Mouse (Mus musculus) forebrain, embryonic 16.5 days (tissue): ENCODE results near the gene Rassf5. TPM values are rescaled to one million over a fixed set of nuclear protein-coding genes. Genes with fewer than 3 reads are reported as not detected.

ENCODE experiments used
- ATAC-seq: fragments of 200-750 bp; cut with Nextera tagmentation; 2 replicates; pipeline ENCODE4 v1.8.0; 2017; ENCODE audit warnings: mild to moderate bottlenecking, moderate library complexity
- H3K27ac ChIP-seq: fragments of 300-500 bp; sonication (generic); 2 replicates; pipeline ENCODE4 v1.5.1; 2014; ENCODE audit warnings: low read length, control low read depth
- H3K27me3 ChIP-seq: fragments of 300-500 bp; sonication (generic); replicated peaks from 2 replicates; pipeline ENCODE4 v1.6.1; 2014; ENCODE audit warnings: low read length; ENCODE audit not compliant: control insufficient read depth, insufficient read depth
- H3K36me3 ChIP-seq: fragments of 300-500 bp; sonication (generic); 2 replicates; pipeline ENCODE4 v1.6.1; 2014; ENCODE audit not compliant: control insufficient read depth, insufficient read depth
- H3K4me1 ChIP-seq: fragments of 300-500 bp; sonication (generic); replicated peaks from 2 replicates; pipeline ENCODE4 v1.6.1; 2014; ENCODE audit warnings: low read length; ENCODE audit not compliant: control insufficient read depth, insufficient read depth
- H3K4me2 ChIP-seq: fragments of 300-500 bp; sonication (generic); 2 replicates; pipeline ENCODE4 v1.6.1; 2014; ENCODE audit warnings: mild to moderate bottlenecking, low read length, control low read depth
- H3K4me3 ChIP-seq: fragments of 300-500 bp; sonication (generic); replicated peaks from 2 replicates; pipeline ENCODE4 v1.5.1; 2014; ENCODE audit warnings: mild to moderate bottlenecking, low read length, control low read depth
- H3K9ac ChIP-seq: fragments of 300-500 bp; sonication (generic); replicated peaks from 2 replicates; pipeline ENCODE4 v1.6.1; 2014; ENCODE audit warnings: low read depth, low read length, control low read depth
- H3K9me3 ChIP-seq: fragments of 300-500 bp; sonication (generic); 2 replicates; pipeline ENCODE4 v1.6.1; 2016; ENCODE audit warnings: low read length; ENCODE audit not compliant: control insufficient read depth
- WGBS: fragments of 180-500 bp; shearing (Covaris S2); extraction: QIAGEN DNeasy Blood & Tissue Kit; methylation state at CpG from one replicate; pipeline ENCODE4 v1.1.7; 2014; 5-methylcytosine and 5-hydroxymethylcytosine counted together
- polyA plus RNA-seq: library from polyadenylated mRNA; unstranded; fragments of >200 nt; fragmentation: Nextera tagmentation; extraction: Ambion mirVana; gene quantifications from 2 replicates; pipeline ENCODE4 v1.2.1, GENCODE M21; 2015

Rassf5 gene
- polyA plus RNA-seq, 1 experiment from 2014 or later = 2.5 TPM

DNA sequence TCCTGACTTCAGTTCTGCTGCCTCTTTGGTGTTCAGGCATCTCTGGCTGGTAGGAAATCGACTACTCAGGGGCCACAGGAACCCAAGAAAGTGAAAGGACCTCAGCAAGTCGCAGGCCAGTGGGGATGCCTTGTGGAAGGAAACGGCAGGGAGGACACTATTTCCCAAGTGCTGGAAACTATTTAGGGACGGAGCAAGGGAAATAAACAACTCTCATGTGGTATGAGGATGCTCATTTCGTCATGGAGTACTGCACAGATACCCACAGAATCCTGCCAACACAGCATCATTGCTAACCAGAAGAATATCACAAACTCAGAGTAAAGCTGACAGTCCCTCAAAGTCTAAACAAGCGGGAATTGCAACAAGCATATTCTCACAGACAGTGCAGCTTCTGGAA lies 2.1 kb downstream of the Rassf5 start:
- peaks cover 17% of the 10 kb centered on the region for H3K4me1 ChIP-seq
- H3K27me3 ChIP-seq = peaks cover 10% of the 10 kb centered on the region
- no peak overlapping the region for H3K27ac ChIP-seq
- ATAC-seq = no peak
- H3K36me3 ChIP-seq = no peaks in the 10 kb centered on the region
- no peak overlapping the region for H3K4me3 ChIP-seq
- H3K4me2 ChIP-seq = no peak overlapping the region
- WGBS = 66% methylated on average over 6 of the region's 6 CpGs
- H3K9me3 ChIP-seq = no peaks in the 10 kb centered on the region
- H3K9ac ChIP-seq = no peak overlapping the region

DNA sequence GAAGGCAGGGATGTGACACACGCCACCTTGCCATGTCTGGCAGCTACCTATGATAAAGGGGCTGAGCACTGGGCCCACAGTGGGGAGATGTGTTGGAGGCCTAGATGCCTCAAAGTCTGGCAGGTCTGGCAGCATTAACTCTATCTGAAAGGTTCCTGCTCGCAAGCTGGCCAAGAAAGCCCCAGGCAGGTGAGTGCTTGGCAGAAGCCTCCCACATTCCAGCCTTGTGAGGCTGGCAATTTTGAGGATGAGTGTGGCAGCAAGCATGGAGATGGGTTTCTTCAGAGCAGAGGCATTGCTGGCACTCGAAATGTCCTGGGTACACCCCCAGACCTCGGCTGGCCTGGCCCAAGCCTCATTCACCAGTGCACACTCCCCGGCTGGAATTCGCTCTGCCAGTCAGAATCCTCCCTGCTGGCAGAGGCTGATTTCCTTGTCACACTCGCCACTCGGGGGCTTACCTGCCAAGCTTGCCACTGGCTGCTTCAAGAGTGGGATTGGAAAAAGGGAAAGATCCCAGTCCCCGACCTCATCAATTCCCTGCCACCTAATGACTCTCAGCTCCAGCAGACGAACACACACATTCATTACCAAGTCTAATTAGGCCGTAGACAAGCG lies 5.4 kb downstream of the Rassf5 start:
- H3K4me3 ChIP-seq = no peak overlapping the region
- peaks cover 10% of the 10 kb centered on the region for H3K27me3 ChIP-seq
- H3K36me3 ChIP-seq = no peaks in the 10 kb centered on the region
- ATAC-seq = no peak; the same call in 1 of the 2 replicates
- H3K27ac ChIP-seq = no peak overlapping the region
- no peak overlapping the region for H3K4me2 ChIP-seq
- no peaks in the 10 kb centered on the region for H3K9me3 ChIP-seq
- no peak overlapping the region for H3K9ac ChIP-seq
- H3K4me1 ChIP-seq = peaks cover 4% of the 10 kb centered on the region
- 41% methylated on average over 12 of the region's 12 CpGs for WGBS

DNA sequence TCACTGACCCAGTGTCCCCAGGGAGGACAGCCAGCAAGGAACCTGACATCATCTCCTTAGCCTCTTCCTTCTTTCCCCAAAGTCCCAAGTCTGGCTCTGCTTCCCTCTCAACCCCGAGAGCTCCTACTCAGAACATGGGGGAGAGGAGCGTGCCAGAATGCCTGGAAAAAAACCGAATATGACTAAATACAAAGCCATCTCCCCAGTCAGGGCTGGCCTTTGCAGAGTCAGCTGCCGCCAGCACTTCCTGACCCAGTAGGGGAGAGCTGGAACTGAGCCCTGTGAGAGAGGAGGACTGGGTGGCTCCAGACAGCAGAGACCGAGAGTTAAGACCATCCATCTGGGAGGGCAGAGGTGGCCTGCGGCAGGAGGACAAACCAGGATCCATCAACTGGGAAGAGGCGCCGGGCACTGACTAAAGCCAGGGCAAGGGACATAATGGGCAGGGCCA lies 6.1 kb downstream of the Rassf5 start:
- peaks cover 9% of the 10 kb centered on the region for H3K27me3 ChIP-seq
- no peaks in the 10 kb centered on the region for H3K4me1 ChIP-seq
- H3K9ac ChIP-seq = no peak overlapping the region
- ATAC-seq = no peak
- no peaks in the 10 kb centered on the region for H3K9me3 ChIP-seq
- no peak overlapping the region for H3K27ac ChIP-seq
- no peaks in the 10 kb centered on the region for H3K36me3 ChIP-seq
- H3K4me2 ChIP-seq = no peak overlapping the region
- WGBS = 70% methylated on average over 8 of the region's 8 CpGs
- H3K4me3 ChIP-seq = no peak overlapping the region

DNA sequence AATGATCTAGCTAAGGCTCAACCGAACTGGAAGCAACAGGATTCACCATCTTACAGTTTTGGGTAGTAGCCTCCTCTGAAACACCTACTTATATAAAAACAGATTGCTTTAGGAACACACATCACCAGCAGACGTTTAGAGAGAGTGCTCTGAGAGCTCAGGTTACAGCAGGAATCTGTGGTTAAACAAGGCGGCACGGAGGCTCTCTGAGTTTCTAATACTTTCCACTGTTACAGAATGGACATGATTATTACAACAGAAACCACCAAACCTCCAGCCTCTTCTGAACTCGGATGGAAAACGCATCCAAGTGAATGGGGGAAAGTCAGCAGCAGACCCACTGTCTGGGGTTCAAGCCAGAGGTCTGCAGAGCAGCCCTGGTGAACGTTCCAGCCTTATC lies 9.0 kb downstream of the Rassf5 start:
- Histone ChIP-seq H3K27me3 (no peaks in the 10 kb centered on the region), H3K27ac (no peak overlapping the region), H3K36me3 (no peaks in the 10 kb centered on the region), H3K9me3 (no peaks in the 10 kb centered on the region), H3K4me3 (no peak overlapping the region), H3K4me2 (no peak overlapping the region), H3K9ac (no peak overlapping the region), H3K4me1 (no peaks in the 10 kb centered on the region)
- WGBS = 73% methylated on average over 7 of the region's 7 CpGs
- no peak for ATAC-seq

DNA sequence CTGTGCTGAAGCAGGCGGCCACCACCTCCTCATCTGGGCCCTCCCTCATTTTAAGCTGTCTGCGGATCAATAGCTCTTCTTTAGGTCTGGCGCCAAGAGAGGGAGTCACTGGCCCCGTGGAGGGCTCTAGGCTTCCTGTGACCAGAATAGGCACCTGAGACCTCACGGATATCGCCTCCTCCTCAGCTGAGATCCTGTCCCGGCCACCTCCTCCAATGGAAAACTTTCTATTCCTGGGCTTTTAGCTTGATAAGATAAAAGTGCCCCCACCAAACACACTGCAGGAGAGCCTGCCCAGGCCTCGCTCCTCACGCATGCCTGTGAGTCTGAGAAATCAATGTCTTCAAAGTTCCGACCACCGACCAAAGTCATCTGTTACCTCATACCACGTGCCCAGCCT lies 11.5 kb downstream of the Rassf5 start:
- Histone ChIP-seq H3K27me3 (no peaks in the 10 kb centered on the region), H3K4me3 (no peak overlapping the region), H3K9ac (no peak overlapping the region), H3K4me1 (no peaks in the 10 kb centered on the region), H3K36me3 (no peaks in the 10 kb centered on the region), H3K9me3 (no peaks in the 10 kb centered on the region), H3K27ac (no peak overlapping the region), H3K4me2 (no peak overlapping the region)
- 72% methylated on average over 12 of the region's 12 CpGs for WGBS
- no peak for ATAC-seq

DNA sequence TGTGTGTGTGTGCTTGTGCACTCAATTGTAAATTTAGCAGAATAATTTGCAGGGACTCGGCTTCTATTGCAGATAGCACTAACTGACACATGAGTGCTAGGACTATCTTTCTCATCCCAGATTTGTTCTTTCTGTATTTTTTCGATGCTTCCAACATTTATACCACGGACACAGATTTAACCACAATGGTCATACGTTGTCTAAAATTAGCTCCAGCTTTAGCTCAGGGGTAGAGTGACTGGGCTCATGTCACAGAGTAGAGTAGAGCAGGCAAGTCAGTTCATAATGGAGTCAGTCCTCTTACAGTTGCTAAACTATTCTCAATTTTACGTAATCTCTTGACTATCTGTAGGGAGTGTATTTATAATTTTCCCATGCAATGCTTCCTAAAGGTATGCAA lies 16.4 kb downstream of the Rassf5 start:
- no peaks in the 10 kb centered on the region for H3K36me3 ChIP-seq
- H3K27me3 ChIP-seq = no peaks in the 10 kb centered on the region
- 91% methylated on average over 5 of the region's 5 CpGs for WGBS
- ATAC-seq = no peak
- no peak overlapping the region for H3K4me2 ChIP-seq
- H3K4me1 ChIP-seq = no peaks in the 10 kb centered on the region
- no peak overlapping the region for H3K9ac ChIP-seq
- H3K9me3 ChIP-seq = no peaks in the 10 kb centered on the region
- no peak overlapping the region for H3K4me3 ChIP-seq
- no peak overlapping the region for H3K27ac ChIP-seq

DNA sequence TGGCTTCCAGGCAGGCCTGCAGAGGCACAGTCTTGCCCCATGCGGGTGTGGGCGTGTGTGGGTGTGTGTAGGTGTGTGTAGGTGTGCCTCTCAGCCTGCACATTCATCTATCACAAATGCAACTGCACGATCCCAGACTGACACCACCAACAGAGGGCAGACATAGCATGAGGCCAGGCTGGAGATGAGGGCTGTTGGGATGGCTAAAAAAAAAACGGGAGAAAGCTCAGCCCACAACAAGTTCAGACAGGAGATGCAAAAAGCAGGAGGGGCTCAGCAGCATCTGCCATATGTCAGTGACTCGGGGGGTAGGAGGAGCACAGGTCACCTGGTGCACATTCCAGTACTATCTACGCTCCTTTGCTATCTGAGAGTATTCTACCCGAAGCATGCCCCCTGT lies 16.8 kb downstream of the Rassf5 start:
- no peak overlapping the region for H3K4me3 ChIP-seq
- no peaks in the 10 kb centered on the region for H3K4me1 ChIP-seq
- H3K9me3 ChIP-seq = no peaks in the 10 kb centered on the region
- no peak overlapping the region for H3K4me2 ChIP-seq
- ATAC-seq = no peak
- H3K9ac ChIP-seq = no peak overlapping the region
- 68% methylated on average over 7 of the region's 7 CpGs for WGBS
- no peaks in the 10 kb centered on the region for H3K36me3 ChIP-seq
- no peak overlapping the region for H3K27ac ChIP-seq
- H3K27me3 ChIP-seq = no peaks in the 10 kb centered on the region

DNA sequence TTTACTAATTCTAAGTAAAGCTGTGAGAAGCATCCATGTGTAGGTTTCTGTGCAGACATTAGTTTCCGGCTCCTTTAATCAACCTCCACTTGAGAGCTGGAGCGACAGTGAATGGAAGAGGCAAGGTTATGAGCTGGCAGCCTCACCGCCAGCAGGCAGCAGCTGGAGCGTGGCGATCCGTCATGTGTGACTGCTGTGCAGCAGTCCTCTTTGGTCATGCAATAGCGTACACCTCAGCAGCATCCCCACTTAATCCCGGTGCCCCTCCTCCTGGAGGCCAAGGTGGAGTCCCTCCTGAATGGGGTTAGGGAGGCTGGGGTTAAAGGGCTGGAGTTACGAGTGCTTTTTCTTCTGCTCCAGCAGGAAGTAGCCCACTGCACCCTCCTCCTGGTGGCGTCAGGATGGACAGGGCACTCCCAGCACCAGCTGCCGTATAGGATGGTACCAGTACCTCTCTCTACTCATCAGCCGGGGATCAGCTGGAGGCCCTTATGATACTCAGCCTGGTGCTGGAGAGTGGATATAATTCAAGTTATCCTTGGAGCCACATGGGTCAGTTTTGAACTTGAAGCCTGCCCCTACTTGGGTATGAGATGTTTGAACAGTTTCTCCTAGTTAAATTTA lies 20.1 kb downstream of the Rassf5 start:
- Histone ChIP-seq H3K27me3 (no peaks in the 10 kb centered on the region), H3K36me3 (no peaks in the 10 kb centered on the region), H3K4me3 (no peak overlapping the region), H3K9me3 (no peaks in the 10 kb centered on the region), H3K4me1 (no peaks in the 10 kb centered on the region), H3K27ac (no peak overlapping the region), H3K4me2 (no peak overlapping the region), H3K9ac (no peak overlapping the region)
- 59% methylated on average over 12 of the region's 12 CpGs for WGBS
- ATAC-seq = no peak

DNA sequence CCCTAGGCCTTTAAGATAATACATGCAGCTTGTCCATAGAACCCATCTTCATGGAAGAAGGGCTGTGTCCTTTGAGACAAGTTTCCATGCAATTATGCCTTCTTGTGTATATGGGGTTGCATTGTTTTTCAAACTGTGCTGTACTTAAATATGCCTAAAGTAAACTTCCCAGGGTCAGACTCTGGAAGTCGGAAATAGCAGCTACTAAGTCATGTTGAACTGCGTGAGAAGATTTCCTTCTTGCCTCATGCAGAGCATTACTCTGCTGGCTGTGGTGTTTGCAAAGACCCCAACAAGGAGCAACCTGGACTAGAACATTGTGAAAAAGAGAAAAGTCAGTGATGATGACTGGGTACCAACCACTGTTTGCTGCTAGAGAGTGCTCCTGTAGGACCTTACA lies 21.7 kb downstream of the Rassf5 start:
- Histone ChIP-seq H3K36me3 (no peaks in the 10 kb centered on the region), H3K4me1 (no peaks in the 10 kb centered on the region), H3K27ac (no peak overlapping the region), H3K9ac (no peak overlapping the region), H3K4me3 (no peak overlapping the region), H3K4me2 (no peak overlapping the region), H3K9me3 (no peaks in the 10 kb centered on the region), H3K27me3 (no peaks in the 10 kb centered on the region)
- WGBS = 87% methylated on average over 2 of the region's 2 CpGs
- no peak for ATAC-seq
